Mouse (Mus musculus) limb, embryonic 10.5 days (tissue): ENCODE results near the gene Astl. TPM values are rescaled to one million over a fixed set of nuclear protein-coding genes. Genes with fewer than 3 reads are reported as not detected.

Experiments used
- polyA plus RNA-seq: library from polyadenylated mRNA; unstranded; fragments of >200 nt; fragmentation: Nextera tagmentation; extraction: Ambion mirVana; gene quantifications from 2 replicates; pipeline ENCODE4 v1.2.1, GENCODE M21; 2016

The Astl gene
- polyA plus RNA-seq, 1 experiment from 2014 or later = 0.08 TPM

Other genes starting within 250 kb of the Astl start
- 110 and 125 TPM in 2 replicates for gene Ncaph, start 204.7 kb upstream of the Astl start, polyA plus RNA-seq
- gene Itpripl1, start 195.2 kb upstream of the Astl start, polyA plus RNA-seq = 15.9 and 18.0 TPM in 2 replicates
- 1.7 and 2.5 TPM in 2 replicates for gene 1810024B03Rik, start 130.4 kb upstream of the Astl start, polyA plus RNA-seq
- gene Snrnp200, start 130.3 kb upstream of the Astl start, polyA plus RNA-seq = 103 and 113 TPM in 2 replicates
- gene Ciao1, start 90.8 kb upstream of the Astl start, polyA plus RNA-seq = 58.8 and 58.9 TPM in 2 replicates
- gene Tmem127, start 90.7 kb upstream of the Astl start, polyA plus RNA-seq = 21.8 and 26.3 TPM in 2 replicates
- gene Stard7, start 68.4 kb upstream of the Astl start, polyA plus RNA-seq = 80.4 and 80.8 TPM in 2 replicates
- gene Dusp2, start 2.5 kb upstream of the Astl start, polyA plus RNA-seq = 6.4 and 7.6 TPM in 2 replicates
- 1.7 and 1.9 TPM in 2 replicates for gene Adra2b, start 24.6 kb downstream of the Astl start, polyA plus RNA-seq
- 0.10 TPM in 2 replicates for gene Gpat2, start 86.6 kb downstream of the Astl start, polyA plus RNA-seq
- 15.6 and 21.1 TPM in 2 replicates for gene Fahd2a, start 105.9 kb downstream of the Astl start, polyA plus RNA-seq
- 2.1 and 2.2 TPM in 2 replicates for gene Kcnip3, start 183.5 kb downstream of the Astl start, polyA plus RNA-seq
- gene Prom2, start 202.8 kb downstream of the Astl start, polyA plus RNA-seq = 2.3 and 2.6 TPM in 2 replicates
- gene Zfp661, start 248.5 kb downstream of the Astl start, polyA plus RNA-seq = 5.9 and 6.9 TPM in 2 replicates
- 171 and 176 TPM in 2 replicates for gene Mrps5, start 248.6 kb downstream of the Astl start, polyA plus RNA-seq